Mouse (Mus musculus): Measurements from ENCODE around the gene Mt2.

- no peak for TF ChIP-seq POLR2A (IDR thresholded peaks at IDR 0.05; ENCODE audit: extremely low read depth, insufficient read depth, low read length)
- TF ChIP-seq CTCF (IDR thresholded peaks at IDR 0.05; ENCODE audit: extremely low read depth, insufficient read depth, low read length) = no peak
Observed at GRCm38 (mm10) chr8:94206256-94206655, 33.8 kb downstream of the Mt2 start.

Measured in cortical plate, adult 2 months (tissue).